Mouse (Mus musculus) 3134 (cell line): ENCODE data around the gene Afmid.
"Not testable (repeated sequence)": the region's sequence is repeated elsewhere in the genome, so short reads cannot be mapped to it uniquely, and the experiment has no call there.

ENCODE experiments used
- DNase-seq: peaks from one replicate; pipeline ENCODE4 v3.0.0-alpha.2; 2011; ENCODE audit warnings: low spot score; ENCODE audit not compliant: insufficient read length; ENCODE audit errors: extremely low read depth

Gene Afmid

GRCm38 (mm10) chr11:117792281-117792888 is 33.3 kb upstream of the Afmid start:
- DNase-seq = peak; percentile 80

- DNase-seq = no peak
These were observed 31.6 kb upstream of the Afmid start for GRCm38 (mm10) chr11:117794035-117794551.

GRCm38 (mm10) chr11:117796954-117797353 is 28.8 kb upstream of the Afmid start:
- DNase-seq = no peak

GRCm38 (mm10) chr11:117797511-117798159 is 28.1 kb upstream of the Afmid start, which contains the start of gene 6030468B19Rik:
TSS of gene 6030468B19Rik (plus strand) at chr11:117797660.
- no peak for DNase-seq

GRCm38 (mm10) chr11:117798160-117798541 is 27.6 kb upstream of the Afmid start:
- no peak for DNase-seq

GRCm38 (mm10) chr11:117799174-117799573 is 26.6 kb upstream of the Afmid start:
- DNase-seq = no peak

GRCm38 (mm10) chr11:117800038-117800437 is 25.7 kb upstream of the Afmid start:
- DNase-seq = no peak

GRCm38 (mm10) chr11:117801650-117802049 is 24.1 kb upstream of the Afmid start:
- no peak for DNase-seq

- no peak for DNase-seq
These were observed 22.5 kb upstream of the Afmid start for GRCm38 (mm10) chr11:117803166-117803688.

GRCm38 (mm10) chr11:117806781-117807180 is 18.9 kb upstream of the Afmid start:
- DNase-seq = no peak

- peak; percentile 88 for DNase-seq
These were observed 16.1 kb upstream of the Afmid start, which contains the start of the genes Gm20708 and Syngr2 for GRCm38 (mm10) chr11:117809407-117810311. TSS of gene Gm20708 (plus strand) at chr11:117809668. TSS of gene Syngr2 (plus strand) at chr11:117809668.

GRCm38 (mm10) chr11:117810401-117811046 is 15.2 kb upstream of the Afmid start:
- peak; percentile 93 for DNase-seq

- DNase-seq = no peak
These were observed 11.9 kb upstream of the Afmid start for GRCm38 (mm10) chr11:117813867-117814266.

GRCm38 (mm10) chr11:117814704-117815366 is 10.9 kb upstream of the Afmid start:
- DNase-seq = no peak

- DNase-seq = not testable (repeated sequence)
These were observed 9.9 kb upstream of the Afmid start for GRCm38 (mm10) chr11:117815850-117816249.

GRCm38 (mm10) chr11:117816389-117816996 is 9.2 kb upstream of the Afmid start:
- no peak for DNase-seq

GRCm38 (mm10) chr11:117819095-117819494 is 6.6 kb upstream of the Afmid start:
- DNase-seq = no peak

- no peak for DNase-seq
These were observed 5.6 kb upstream of the Afmid start for GRCm38 (mm10) chr11:117820173-117820572.

GRCm38 (mm10) chr11:117821868-117822267 is 3.9 kb upstream of the Afmid start:
- DNase-seq = no peak
